Mouse (Mus musculus): ENCODE results near the gene Minpp1. TPM values are rescaled to one million over a fixed set of nuclear protein-coding genes. Genes with fewer than 3 reads are reported as not detected.

Gene Minpp1
- polyA plus RNA-seq, 1 experiment, result 18.5 TPM

DNA sequence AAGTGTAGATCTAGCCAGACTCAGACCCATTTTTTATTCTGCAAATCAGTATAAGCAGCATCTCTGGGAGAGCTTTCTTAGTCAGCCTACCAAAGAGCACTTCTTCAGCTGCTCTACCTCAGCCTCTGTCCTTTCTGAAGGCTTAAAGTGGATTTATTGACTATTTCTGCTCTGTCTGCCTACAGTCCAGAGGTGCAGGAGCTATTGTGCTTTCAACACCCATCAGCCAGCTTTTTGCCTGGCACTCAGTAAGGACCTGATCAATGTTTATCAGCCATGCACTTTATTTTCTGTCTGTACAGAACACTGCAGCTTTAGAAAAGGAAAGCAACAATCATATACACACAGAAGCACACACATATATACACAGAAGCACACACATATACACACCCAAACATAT lies 49.3 kb downstream of the Minpp1 start:
- H3K27ac ChIP-seq (ENCODE audit: insufficient read depth, low read depth, low read length), result no peak overlapping the region
- peaks cover 9% of the 10 kb centered on the region for H3K4me1 ChIP-seq (ENCODE audit: control insufficient read depth, insufficient read depth, low read length)
- H3K4me3 ChIP-seq (ENCODE audit: insufficient read depth, low read length), result no peak overlapping the region
- no peak for TF ChIP-seq POLR2A (IDR thresholded peaks at IDR 0.05; ENCODE audit: borderline replicate concordance, low read depth, low read length)
- no peak for TF ChIP-seq CTCF (IDR thresholded peaks at IDR 0.05; ENCODE audit: low read depth, low read length)

DNA sequence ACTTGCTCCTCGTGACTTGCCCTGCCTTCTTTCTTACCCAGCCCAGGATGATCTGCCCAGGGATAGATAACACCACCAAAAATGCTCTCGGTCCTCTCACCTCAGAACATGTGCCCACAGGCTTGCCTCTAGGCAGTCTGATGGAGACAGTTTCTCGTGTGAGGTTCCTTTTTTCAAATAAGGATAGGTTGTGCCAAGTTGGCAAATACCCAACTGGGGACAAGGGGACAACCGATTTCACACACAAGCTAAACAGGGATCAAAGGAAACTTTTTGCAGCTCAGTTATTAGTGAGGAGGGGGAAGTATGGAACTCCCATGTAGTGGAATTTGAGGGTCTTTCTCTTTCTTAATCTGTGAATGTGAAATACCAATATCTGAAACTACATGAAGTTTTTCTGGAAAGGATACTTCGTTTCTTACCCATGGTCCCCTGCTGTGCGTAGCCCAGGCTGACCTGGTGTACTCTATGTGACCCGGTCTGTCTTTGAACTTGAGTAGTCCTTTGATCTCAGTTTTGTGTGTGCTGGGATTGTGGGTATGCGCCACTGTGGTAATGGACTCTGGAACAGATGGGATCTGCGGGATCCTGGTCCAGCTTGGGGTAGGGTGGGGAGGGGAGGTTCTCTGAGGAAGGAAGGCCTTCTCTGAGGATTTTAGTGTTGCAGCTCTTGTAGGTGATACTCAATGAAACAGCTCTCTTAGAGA lies 57.4 kb downstream of the Minpp1 start:
- no peak overlapping the region for H3K27ac ChIP-seq (ENCODE audit: insufficient read depth, low read depth, low read length)

DNA sequence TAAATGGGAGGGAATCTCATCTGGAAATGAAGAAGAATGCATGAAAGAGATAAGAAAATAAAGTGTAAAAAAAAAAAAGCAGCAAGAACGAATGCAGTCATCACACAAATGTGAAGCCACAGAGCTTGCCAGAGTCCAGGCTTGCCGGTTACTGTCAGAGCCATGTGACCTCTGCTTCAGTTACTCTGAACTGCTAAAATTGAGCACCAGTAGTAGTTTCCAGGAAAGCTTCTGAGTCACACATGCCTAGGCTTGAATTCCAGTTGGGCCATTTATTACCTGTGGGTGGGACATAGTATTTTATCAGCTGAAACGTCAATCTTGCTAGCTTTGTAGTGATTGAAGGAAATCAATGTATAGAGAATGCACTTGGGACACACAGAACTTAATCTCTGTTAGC lies 61.8 kb downstream of the Minpp1 start:
- TF ChIP-seq POLR2A (IDR thresholded peaks at IDR 0.05; ENCODE audit: borderline replicate concordance, low read depth, low read length) (no peak), CTCF (IDR thresholded peaks at IDR 0.05; ENCODE audit: low read depth, low read length) (no peak)
- no peak overlapping the region for H3K4me3 ChIP-seq (ENCODE audit: insufficient read depth, low read length)
- H3K4me1 ChIP-seq (ENCODE audit: control insufficient read depth, insufficient read depth, low read length), result no peaks in the 10 kb centered on the region
- H3K27ac ChIP-seq (ENCODE audit: insufficient read depth, low read depth, low read length), result no peak overlapping the region

More for the DNA sequence above, 57.4 kb downstream of the Minpp1 start:
- H3K4me3 ChIP-seq (ENCODE audit: insufficient read depth, low read length), result no peak overlapping the region
- no peaks in the 10 kb centered on the region for H3K4me1 ChIP-seq (ENCODE audit: control insufficient read depth, insufficient read depth, low read length)
- TF ChIP-seq CTCF (IDR thresholded peaks at IDR 0.05; ENCODE audit: low read depth, low read length) (no peak), POLR2A (IDR thresholded peaks at IDR 0.05; ENCODE audit: borderline replicate concordance, low read depth, low read length) (no peak)

DNA sequence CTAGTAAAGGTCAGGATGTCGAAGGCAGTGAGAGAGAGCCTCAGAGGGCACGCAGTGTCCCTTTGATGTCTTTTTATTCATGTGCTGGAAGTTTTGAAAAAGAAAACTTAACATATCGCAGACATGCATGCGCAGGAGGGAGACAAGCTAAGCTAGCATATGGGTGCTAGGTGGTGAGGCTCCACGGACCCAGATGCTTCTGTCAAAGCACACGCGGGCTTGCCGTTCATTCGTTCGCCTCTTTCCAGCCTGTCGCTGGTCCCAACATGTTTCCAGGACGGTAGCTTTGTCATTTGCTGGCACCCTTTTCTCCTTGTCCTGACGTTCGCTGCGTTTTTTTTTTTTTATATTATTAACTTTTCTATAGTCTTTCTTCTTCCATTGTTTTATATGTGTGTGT lies 62.6 kb downstream of the Minpp1 start:
- no peak for TF ChIP-seq POLR2A (IDR thresholded peaks at IDR 0.05; ENCODE audit: borderline replicate concordance, low read depth, low read length)
- no peak for TF ChIP-seq CTCF (IDR thresholded peaks at IDR 0.05; ENCODE audit: low read depth, low read length)

DNA sequence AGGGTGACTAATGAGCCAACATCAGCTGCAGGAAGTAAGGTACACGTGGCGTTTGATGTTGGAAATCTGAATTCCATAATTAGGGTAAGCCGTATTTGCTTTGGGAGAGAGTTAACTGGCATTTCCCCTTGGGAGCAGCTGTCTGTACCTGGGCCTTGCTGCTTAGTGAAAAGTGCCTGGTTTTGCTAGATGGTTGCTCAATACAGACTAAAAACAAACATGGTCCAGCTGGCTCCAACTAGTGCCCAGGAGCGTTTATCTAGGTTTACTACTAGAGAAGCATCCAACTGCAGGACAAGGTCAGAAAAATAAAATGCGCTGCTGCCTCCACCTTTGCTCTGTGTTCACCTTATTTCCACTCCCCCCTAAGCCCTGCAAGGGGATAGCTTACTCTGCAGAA lies 64.9 kb downstream of the Minpp1 start:
- Histone ChIP-seq H3K27ac (ENCODE audit: insufficient read depth, low read depth, low read length) (no peak overlapping the region), H3K4me1 (ENCODE audit: control insufficient read depth, insufficient read depth, low read length) (0 out of 2 replicates have a peak, but pooled peaks cover 2% of the 10 kb centered on the region), H3K4me3 (ENCODE audit: insufficient read depth, low read length) (no peak overlapping the region)
- TF ChIP-seq CTCF (IDR thresholded peaks at IDR 0.05; ENCODE audit: low read depth, low read length) (no peak), POLR2A (IDR thresholded peaks at IDR 0.05; ENCODE audit: borderline replicate concordance, low read depth, low read length) (no peak)

More for the DNA sequence above, 62.6 kb downstream of the Minpp1 start:
- no peak overlapping the region for H3K4me3 ChIP-seq (ENCODE audit: insufficient read depth, low read length)
- H3K27ac ChIP-seq (ENCODE audit: insufficient read depth, low read depth, low read length), result no peak overlapping the region
- H3K4me1 ChIP-seq (ENCODE audit: control insufficient read depth, insufficient read depth, low read length), result 0 out of 2 replicates have a peak, but pooled peaks cover 2% of the 10 kb centered on the region

DNA sequence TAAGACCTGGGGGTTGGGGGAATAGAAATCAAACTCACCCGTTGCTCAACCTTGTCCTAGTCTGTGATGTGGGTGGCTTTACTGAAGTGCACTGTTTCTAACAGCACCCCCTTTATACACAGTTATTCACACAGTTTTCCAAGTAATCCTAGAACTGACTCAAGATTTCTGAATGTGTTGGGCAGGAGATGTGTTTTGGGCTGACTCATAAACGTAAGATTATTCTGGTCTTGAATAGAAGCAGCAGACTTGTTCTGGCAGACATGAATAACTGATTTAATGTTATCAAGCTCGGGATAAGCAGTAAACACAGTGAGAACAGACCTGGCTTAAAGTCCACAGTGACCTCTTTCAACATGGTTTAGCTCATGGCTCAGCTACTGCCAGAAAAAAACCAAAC lies 65.9 kb downstream of the Minpp1 start:
- Histone ChIP-seq H3K4me1 (ENCODE audit: control insufficient read depth, insufficient read depth, low read length) (0 out of 2 replicates have a peak, but pooled peaks cover 2% of the 10 kb centered on the region), H3K4me3 (ENCODE audit: insufficient read depth, low read length) (no peak overlapping the region), H3K27ac (ENCODE audit: insufficient read depth, low read depth, low read length) (no peak overlapping the region)
- no peak for TF ChIP-seq POLR2A (IDR thresholded peaks at IDR 0.05; ENCODE audit: borderline replicate concordance, low read depth, low read length)

DNA sequence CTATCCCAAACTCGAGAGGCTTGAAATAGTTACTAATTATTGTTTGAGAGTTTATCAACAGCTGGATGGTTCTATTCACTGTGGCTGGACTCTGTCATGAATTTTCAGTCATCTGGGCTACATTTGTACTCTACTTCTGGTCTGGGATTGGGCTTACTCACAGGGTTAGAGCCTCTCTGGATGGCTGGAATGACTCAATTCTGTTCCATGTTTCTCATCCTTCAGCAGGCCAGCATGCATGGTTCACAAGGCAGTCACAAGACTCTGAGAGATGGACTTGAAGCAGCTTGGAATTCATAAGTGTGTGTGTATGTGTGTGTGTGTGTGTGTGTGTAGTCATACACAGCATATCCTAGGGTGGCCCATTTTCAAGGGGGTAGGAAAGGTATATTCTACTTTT lies 66.5 kb downstream of the Minpp1 start:
- Histone ChIP-seq H3K4me1 (ENCODE audit: control insufficient read depth, insufficient read depth, low read length) (0 out of 2 replicates have a peak, but pooled peaks cover 2% of the 10 kb centered on the region), H3K27ac (ENCODE audit: insufficient read depth, low read depth, low read length) (no peak overlapping the region), H3K4me3 (ENCODE audit: insufficient read depth, low read length) (no peak overlapping the region)
- TF ChIP-seq CTCF (IDR thresholded peaks at IDR 0.05; ENCODE audit: low read depth, low read length) (no peak), POLR2A (IDR thresholded peaks at IDR 0.05; ENCODE audit: borderline replicate concordance, low read depth, low read length) (no peak)

DNA sequence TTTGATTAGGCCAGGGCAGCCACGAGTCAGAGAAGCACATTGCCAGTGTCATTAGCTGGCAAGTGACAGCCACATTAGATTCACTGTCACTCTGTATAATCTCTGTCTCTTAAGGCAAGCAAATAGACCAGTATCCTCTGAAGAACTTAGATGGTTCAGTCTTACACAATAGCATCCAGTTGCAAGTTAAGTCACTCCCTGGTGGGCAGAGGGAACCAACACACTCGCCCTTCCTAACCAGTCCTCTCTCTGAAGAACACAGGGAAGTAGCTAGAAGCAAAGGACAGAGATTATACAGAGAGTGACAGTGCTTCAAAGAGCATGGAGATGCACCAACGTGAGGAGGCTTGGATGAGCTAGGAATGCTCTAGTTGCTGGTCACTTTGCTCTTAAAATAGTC lies 67.7 kb downstream of the Minpp1 start:
- 0 out of 2 replicates have a peak, but pooled peaks cover 2% of the 10 kb centered on the region for H3K4me1 ChIP-seq (ENCODE audit: control insufficient read depth, insufficient read depth, low read length)
- no peak for TF ChIP-seq POLR2A (IDR thresholded peaks at IDR 0.05; ENCODE audit: borderline replicate concordance, low read depth, low read length)
- no peak for TF ChIP-seq CTCF (IDR thresholded peaks at IDR 0.05; ENCODE audit: low read depth, low read length)

DNA sequence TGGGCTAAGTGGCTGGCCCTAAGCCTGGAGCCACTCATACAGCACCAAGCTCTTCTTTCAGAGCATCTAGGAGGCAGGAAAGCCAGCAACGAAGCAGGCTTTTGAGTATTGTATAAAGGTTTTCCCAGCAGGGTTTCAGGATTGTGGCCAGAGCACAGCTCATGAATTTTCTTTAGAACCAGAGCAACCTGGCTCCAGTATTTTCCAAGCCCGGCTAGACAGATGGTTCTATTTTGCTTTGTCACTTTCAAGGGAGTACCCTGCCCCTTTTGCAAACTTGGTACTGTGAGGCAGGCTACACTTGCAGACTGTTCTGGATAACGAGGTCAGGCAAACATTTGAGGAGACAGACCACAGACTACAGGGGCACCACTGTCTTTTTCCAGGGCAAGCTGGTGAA lies 69.7 kb downstream of the Minpp1 start:
- Histone ChIP-seq H3K4me3 (ENCODE audit: insufficient read depth, low read length) (no peak overlapping the region), H3K4me1 (ENCODE audit: control insufficient read depth, insufficient read depth, low read length) (0 out of 2 replicates have a peak, but pooled peaks cover 2% of the 10 kb centered on the region), H3K27ac (ENCODE audit: insufficient read depth, low read depth, low read length) (no peak overlapping the region)
- TF ChIP-seq POLR2A (IDR thresholded peaks at IDR 0.05; ENCODE audit: borderline replicate concordance, low read depth, low read length) (no peak), CTCF (IDR thresholded peaks at IDR 0.05; ENCODE audit: low read depth, low read length) (no peak)

More for the DNA sequence above, 67.7 kb downstream of the Minpp1 start:
- H3K27ac ChIP-seq (ENCODE audit: insufficient read depth, low read depth, low read length), result no peak overlapping the region
- no peak overlapping the region for H3K4me3 ChIP-seq (ENCODE audit: insufficient read depth, low read length)

Other genes with a start within 250 kb of the Minpp1 start
- 27.9 and 42.1 TPM in 2 replicates for gene Sgms1, start 96.1 kb upstream of the Minpp1 start, polyA plus RNA-seq (2012; ENCODE audit: insufficient read depth, insufficient read length, missing spikeins)
- gene Rpl9-ps6, start 19.2 kb upstream of the Minpp1 start, polyA plus RNA-seq (2012; ENCODE audit: insufficient read depth, insufficient read length, missing spikeins), result 694 and 775 TPM in 2 replicates
- gene Papss2, start 110.0 kb downstream of the Minpp1 start, polyA plus RNA-seq (2012; ENCODE audit: insufficient read depth, insufficient read length, missing spikeins), result 2.2 and 3.2 TPM in 2 replicates